Mouse (Mus musculus): ENCODE results near the gene Apol10a. TPM values are rescaled to one million over a fixed set of nuclear protein-coding genes. Genes with fewer than 3 reads are reported as not detected.
"Not testable (repeated sequence)": the region's sequence is repeated elsewhere in the genome, so short reads cannot be mapped to it uniquely, and the experiment has no call there.

The Apol10a gene
- polyA plus RNA-seq, 1 experiment, result 0.38 TPM

DNA sequence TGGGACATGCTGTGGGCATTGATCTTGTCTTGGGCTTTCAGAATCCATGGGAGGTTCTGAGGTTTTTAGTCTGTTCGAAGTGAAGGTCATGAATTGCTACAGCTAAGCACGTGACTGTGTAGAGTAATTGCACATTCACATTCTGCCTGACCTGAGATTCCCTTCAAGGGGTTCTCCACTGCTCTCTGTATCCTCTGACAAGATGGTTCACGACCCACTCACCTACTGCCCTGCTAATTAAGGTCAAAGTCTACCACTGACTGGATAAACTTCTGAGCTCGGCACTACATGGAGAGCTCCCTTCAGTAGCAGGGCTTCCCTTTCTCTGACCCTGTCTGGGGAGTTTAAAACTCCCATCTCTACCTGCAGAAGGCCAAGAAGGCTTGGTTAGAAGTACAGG, 43.7 kb downstream of the Apol10a start:
- not testable (repeated sequence) for H3K4me3 ChIP-seq (ENCODE audit: control insufficient read depth, low read depth, low read length); H3K27me3 ChIP-seq (ENCODE audit: control insufficient read depth, insufficient read depth, low read length); H3K27ac ChIP-seq (ENCODE audit: control insufficient read depth, insufficient read depth, low read depth, low read length); H3K4me1 ChIP-seq (ENCODE audit: control insufficient read depth, insufficient read depth, low read length); H3K36me3 ChIP-seq (ENCODE audit: control insufficient read depth, insufficient read depth, low read length)

DNA sequence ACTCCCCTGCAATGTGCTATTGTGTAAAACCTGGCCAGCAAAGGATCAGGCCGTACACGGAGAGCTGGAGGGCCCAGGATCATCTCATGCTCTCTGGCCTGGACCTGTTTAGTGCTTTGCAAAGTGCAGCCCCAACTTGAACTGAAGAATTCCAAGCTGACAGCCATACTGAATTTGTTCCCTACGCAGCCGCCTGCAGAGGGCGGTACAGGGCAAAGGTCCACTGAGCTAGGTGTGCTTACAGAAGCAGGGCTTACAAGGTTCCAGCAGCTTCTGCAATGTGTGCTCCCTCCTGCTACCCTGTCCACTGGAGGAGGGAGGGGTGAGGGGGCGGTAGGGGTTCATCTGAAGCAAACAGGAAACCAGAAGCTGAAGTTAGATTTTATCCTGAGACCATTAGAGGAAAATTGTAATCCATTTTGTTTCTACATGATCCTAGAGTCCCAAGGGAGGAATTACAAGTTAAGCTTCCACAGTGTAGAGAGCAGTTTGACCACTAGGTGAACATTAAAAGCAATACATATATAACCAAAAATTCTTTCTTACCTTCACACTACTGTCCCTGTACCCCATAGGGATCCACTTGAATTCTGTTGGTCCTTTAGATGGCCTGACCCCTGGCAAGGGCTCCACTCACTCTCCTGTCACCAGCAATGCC, 46.5 kb downstream of the Apol10a start:
- not testable (repeated sequence) for H3K27me3 ChIP-seq (ENCODE audit: control insufficient read depth, insufficient read depth, low read length); H3K36me3 ChIP-seq (ENCODE audit: control insufficient read depth, insufficient read depth, low read length); H3K4me3 ChIP-seq (ENCODE audit: control insufficient read depth, low read depth, low read length); H3K27ac ChIP-seq (ENCODE audit: control insufficient read depth, insufficient read depth, low read depth, low read length); H3K4me1 ChIP-seq (ENCODE audit: control insufficient read depth, insufficient read depth, low read length)
- TF ChIP-seq CTCF (IDR thresholded peaks at IDR 0.05; ENCODE audit: control insufficient read depth, insufficient read depth, insufficient replicate concordance, low read depth, low read length), result peak; percentile 44; the same call in 1 of the 2 replicates

DNA sequence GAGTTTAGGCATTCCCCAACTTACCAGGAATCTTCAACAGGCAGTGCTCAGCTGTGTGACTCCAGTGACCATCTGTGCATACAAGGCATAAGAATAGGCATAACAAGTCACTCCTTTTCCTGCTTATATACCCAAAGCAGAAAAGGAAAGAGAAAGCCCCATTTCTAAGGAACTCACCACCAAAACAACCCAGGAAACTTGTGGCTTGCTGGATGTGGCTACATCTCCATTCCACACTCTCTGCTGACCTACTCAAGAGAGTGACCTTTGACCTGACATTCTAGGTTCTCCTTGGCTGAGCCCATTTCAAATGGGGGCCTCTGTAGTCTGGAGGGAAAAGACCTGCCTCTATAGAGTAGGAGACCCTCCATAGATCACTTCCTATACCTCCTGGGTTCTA, 56.4 kb downstream of the Apol10a start, which contains the start of gene Apol7c:
Apol7c (minus strand) TSS at position 101 of the 400 bp plus-strand sequence.
- no peaks in the 10 kb centered on the region for H3K4me1 ChIP-seq (ENCODE audit: control insufficient read depth, insufficient read depth, low read length)
- TF ChIP-seq POLR2A (IDR thresholded peaks at IDR 0.05; ENCODE audit: control insufficient read depth, low read depth, low read length) (no peak), CTCF (IDR thresholded peaks at IDR 0.05; ENCODE audit: control insufficient read depth, insufficient read depth, insufficient replicate concordance, low read depth, low read length) (no peak)
- no peak within 1 kb of the TSS for H3K27ac ChIP-seq (ENCODE audit: control insufficient read depth, insufficient read depth, low read depth, low read length)
- H3K27me3 ChIP-seq (ENCODE audit: control insufficient read depth, insufficient read depth, low read length), result no peaks in the 10 kb centered on the region
- no peaks in the 10 kb centered on the region for H3K36me3 ChIP-seq (ENCODE audit: control insufficient read depth, insufficient read depth, low read length)
- H3K4me3 ChIP-seq (ENCODE audit: control insufficient read depth, low read depth, low read length), result no peak within 1 kb of the TSS

DNA sequence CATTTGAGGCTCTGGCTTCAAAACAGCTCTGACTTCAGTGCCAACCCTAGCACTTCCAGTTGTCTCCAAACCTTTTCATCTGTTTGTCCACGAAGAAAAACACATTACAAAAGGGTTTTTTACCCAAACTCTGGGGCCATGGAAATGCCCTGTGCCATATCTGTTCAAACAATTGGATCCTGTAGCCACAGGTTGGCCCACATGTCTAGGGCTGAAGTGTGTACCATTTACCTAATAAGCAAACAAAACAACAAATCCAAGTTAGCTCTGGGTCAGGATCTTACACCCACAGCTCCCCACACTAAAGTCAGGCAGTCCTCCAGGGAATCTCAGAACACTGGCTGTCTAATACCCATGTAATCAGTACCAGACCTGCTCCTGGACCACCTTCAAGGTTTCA, 62.4 kb downstream of the Apol10a start:
- not testable (repeated sequence) for H3K27me3 ChIP-seq (ENCODE audit: control insufficient read depth, insufficient read depth, low read length); H3K27ac ChIP-seq (ENCODE audit: control insufficient read depth, insufficient read depth, low read depth, low read length); H3K4me3 ChIP-seq (ENCODE audit: control insufficient read depth, low read depth, low read length); H3K36me3 ChIP-seq (ENCODE audit: control insufficient read depth, insufficient read depth, low read length); H3K4me1 ChIP-seq (ENCODE audit: control insufficient read depth, insufficient read depth, low read length)

Other genes starting within 250 kb of the Apol10a start
- gene Rbfox2, start 170.0 kb upstream of the Apol10a start, polyA plus RNA-seq (2012; rRNA removed), result 12.7 and 13.1 TPM in 2 replicates
- 0.10 TPM in 1 of 2 replicates, not detected in the other for gene Apol7a, start 77.9 kb upstream of the Apol10a start, polyA plus RNA-seq (2012; rRNA removed)
- 0.07 and 0.14 TPM in 2 replicates for gene Apol9a, start 65.9 kb upstream of the Apol10a start, polyA plus RNA-seq (2012; rRNA removed)
- 11.1 and 12.4 TPM in 2 replicates for gene Apol7b, start 29.6 kb upstream of the Apol10a start, polyA plus RNA-seq (2012; rRNA removed)
- gene Apol11a, start 31.2 kb downstream of the Apol10a start, polyA plus RNA-seq (2012; rRNA removed), result 0.15 and 0.22 TPM in 2 replicates
- 2.2 and 2.5 TPM in 2 replicates for gene Apol7c, start 56.3 kb downstream of the Apol10a start, polyA plus RNA-seq (2012; rRNA removed)
- gene 1700025B11Rik, start 84.8 kb downstream of the Apol10a start, polyA plus RNA-seq (2012; rRNA removed), result 107 and 146 TPM in 2 replicates
- gene Apol10b, start 119.1 kb downstream of the Apol10a start, polyA plus RNA-seq (2012; rRNA removed), result 0.05 and 0.10 TPM in 2 replicates
- 0.41 and 1.7 TPM in 2 replicates for gene Gm36245, start 122.2 kb downstream of the Apol10a start, polyA plus RNA-seq (2012; rRNA removed)
- 0.05 TPM in 1 of 2 replicates, not detected in the other for gene Apol11b, start 166.2 kb downstream of the Apol10a start, polyA plus RNA-seq (2012; rRNA removed)
- not detected in 2 replicates for gene Apol7e, start 221.8 kb downstream of the Apol10a start, polyA plus RNA-seq (2012; rRNA removed)

Data from testis, adult 2 months (tissue).